Mouse (Mus musculus): ENCODE measurements around the gene Sec14l4. TPM values are rescaled to one million over a fixed set of nuclear protein-coding genes. Genes with fewer than 3 reads are reported as not detected.
"Not testable (repeated sequence)": the region's sequence is repeated elsewhere in the genome, so short reads cannot be mapped to it uniquely, and the experiment has no call there.

The Sec14l4 gene
- polyA plus RNA-seq, 1 experiment: not detected

- H3K36me3 ChIP-seq (ENCODE audit: control insufficient read depth, insufficient read depth): no peaks in the 10 kb centered on the region
- H3ac ChIP-seq (ENCODE audit: control insufficient read depth, insufficient read length): no peak overlapping the region
- no peak overlapping the region for H3K4me2 ChIP-seq (ENCODE audit: low read depth)
- no peaks in the 10 kb centered on the region for H3K79me2 ChIP-seq (ENCODE audit: control insufficient read depth, insufficient read depth)
- no peak overlapping the region for H3K4me3 ChIP-seq
- TF ChIP-seq TCF3 (IDR thresholded peaks at IDR 0.05; ENCODE audit: insufficient read length, low read depth): no peak
- no peak for TF ChIP-seq CEBPB (IDR thresholded peaks at IDR 0.05; ENCODE audit: insufficient read depth, poor library complexity, severe bottlenecking)
- no peak for TF ChIP-seq POLR2AphosphoS2 (IDR thresholded peaks at IDR 0.05; ENCODE audit: insufficient read length, low read depth)
- H3K27me3 ChIP-seq (ENCODE audit: control insufficient read depth, insufficient read depth, insufficient read length): peaks cover 8% of the 10 kb centered on the region
Measured at GRCm38 (mm10) chr11:4005220-4005805, 25.9 kb upstream of the Sec14l4 start.

GRCm38 (mm10) chr11:4006462-4006861 is 24.8 kb upstream of the Sec14l4 start:
- H3ac ChIP-seq (ENCODE audit: control insufficient read depth, insufficient read length): no peak overlapping the region
- no peak overlapping the region for H3K4me3 ChIP-seq
- H3K4me2 ChIP-seq (ENCODE audit: low read depth): no peak overlapping the region
- H3K36me3 ChIP-seq (ENCODE audit: control insufficient read depth, insufficient read depth): no peaks in the 10 kb centered on the region
- no peaks in the 10 kb centered on the region for H3K79me2 ChIP-seq (ENCODE audit: control insufficient read depth, insufficient read depth)
- H3K27me3 ChIP-seq (ENCODE audit: control insufficient read depth, insufficient read depth, insufficient read length): peaks cover 8% of the 10 kb centered on the region
- TF ChIP-seq MYOD1 (IDR thresholded peaks at IDR 0.05; ENCODE audit: control insufficient read depth in 1 of 3, insufficient read length in 2 of 3, low read depth in 2 of 3) (no peak), TCF12 (IDR thresholded peaks at IDR 0.05; ENCODE audit: insufficient read depth, poor library complexity, severe bottlenecking) (no peak), MAX (IDR thresholded peaks at IDR 0.05; ENCODE audit: low read depth) (no peak), POLR2A (IDR thresholded peaks at IDR 0.05; ENCODE audit: insufficient read length, low read depth) (no peak), SRF (IDR thresholded peaks at IDR 0.05; ENCODE audit: control insufficient read depth, insufficient read length, low read depth) (no peak), CEBPB (IDR thresholded peaks at IDR 0.05; ENCODE audit: insufficient read depth, poor library complexity, severe bottlenecking) (no peak), TCF3 (IDR thresholded peaks at IDR 0.05; ENCODE audit: insufficient read length, low read depth) (no peak), USF1 (IDR thresholded peaks at IDR 0.05; ENCODE audit: low read depth) (no peak), MYOG (IDR thresholded peaks at IDR 0.05; ENCODE audit: control insufficient read depth in 1 of 3, insufficient read depth in 1 of 3, insufficient read length in 2 of 3, low read depth in 2 of 3) (no peak), E2F4 (IDR thresholded peaks at IDR 0.05; ENCODE audit: insufficient read depth) (no peak)

GRCm38 (mm10) chr11:4012616-4013015 is 18.6 kb upstream of the Sec14l4 start:
- Histone ChIP-seq H3K27me3 (ENCODE audit: control insufficient read depth, insufficient read depth, insufficient read length) (no peaks in the 10 kb centered on the region), H3ac (ENCODE audit: control insufficient read depth, insufficient read length) (no peak overlapping the region), H3K4me3 (no peak overlapping the region), H3K79me2 (ENCODE audit: control insufficient read depth, insufficient read depth) (no peaks in the 10 kb centered on the region), H3K4me2 (ENCODE audit: low read depth) (no peak overlapping the region), H3K36me3 (ENCODE audit: control insufficient read depth, insufficient read depth) (no peaks in the 10 kb centered on the region)
- TF ChIP-seq SRF (IDR thresholded peaks at IDR 0.05; ENCODE audit: control insufficient read depth, insufficient read length, low read depth): no peak
- TF ChIP-seq POLR2AphosphoS2 (IDR thresholded peaks at IDR 0.05; ENCODE audit: insufficient read length, low read depth): no peak
- TF ChIP-seq MYOG (IDR thresholded peaks at IDR 0.05; ENCODE audit: control insufficient read depth in 1 of 3, insufficient read depth in 1 of 3, insufficient read length in 2 of 3, low read depth in 2 of 3): no peak
- no peak for TF ChIP-seq REST (IDR thresholded peaks at IDR 0.05; ENCODE audit: insufficient read depth, insufficient read length)
- no peak for TF ChIP-seq CEBPB (IDR thresholded peaks at IDR 0.05; ENCODE audit: insufficient read depth, poor library complexity, severe bottlenecking)
- TF ChIP-seq MAX (IDR thresholded peaks at IDR 0.05; ENCODE audit: low read depth): no peak
- no peak for TF ChIP-seq E2F4 (IDR thresholded peaks at IDR 0.05; ENCODE audit: insufficient read depth)
- TF ChIP-seq MYOD1 (IDR thresholded peaks at IDR 0.05; ENCODE audit: control insufficient read depth in 1 of 3, insufficient read length in 2 of 3, low read depth in 2 of 3): no peak
- no peak for TF ChIP-seq TCF3 (IDR thresholded peaks at IDR 0.05; ENCODE audit: insufficient read length, low read depth)

GRCm38 (mm10) chr11:4015796-4016195 is 15.5 kb upstream of the Sec14l4 start:
- not testable (repeated sequence) for H3K4me3 ChIP-seq; H3ac ChIP-seq (ENCODE audit: control insufficient read depth, insufficient read length); H3K36me3 ChIP-seq (ENCODE audit: control insufficient read depth, insufficient read depth); H3K79me2 ChIP-seq (ENCODE audit: control insufficient read depth, insufficient read depth); H3K4me2 ChIP-seq (ENCODE audit: low read depth); H3K27me3 ChIP-seq (ENCODE audit: control insufficient read depth, insufficient read depth, insufficient read length)

GRCm38 (mm10) chr11:4022111-4022510 is 9.2 kb upstream of the Sec14l4 start:
- not testable (repeated sequence) for H3K4me3 ChIP-seq; H3ac ChIP-seq (ENCODE audit: control insufficient read depth, insufficient read length); H3K36me3 ChIP-seq (ENCODE audit: control insufficient read depth, insufficient read depth); H3K4me2 ChIP-seq (ENCODE audit: low read depth); H3K79me2 ChIP-seq (ENCODE audit: control insufficient read depth, insufficient read depth)
- peaks cover 33% of the 10 kb centered on the region for H3K27me3 ChIP-seq (ENCODE audit: control insufficient read depth, insufficient read depth, insufficient read length)

GRCm38 (mm10) chr11:4023321-4023720 is 7.9 kb upstream of the Sec14l4 start:
- H3K4me3 ChIP-seq: no peak overlapping the region
- H3K27me3 ChIP-seq (ENCODE audit: control insufficient read depth, insufficient read depth, insufficient read length): peaks cover 35% of the 10 kb centered on the region
- no peak overlapping the region for H3K4me2 ChIP-seq (ENCODE audit: low read depth)
- TF ChIP-seq TCF12 (IDR thresholded peaks at IDR 0.05; ENCODE audit: insufficient read depth, poor library complexity, severe bottlenecking): no peak
- no peak for TF ChIP-seq MYOD1 (IDR thresholded peaks at IDR 0.05; ENCODE audit: control insufficient read depth in 1 of 3, insufficient read length in 2 of 3, low read depth in 2 of 3)
- TF ChIP-seq TCF3 (IDR thresholded peaks at IDR 0.05; ENCODE audit: insufficient read length, low read depth): no peak
- no peak for TF ChIP-seq POLR2A (IDR thresholded peaks at IDR 0.05; ENCODE audit: insufficient read length, low read depth)
- no peak for TF ChIP-seq MAX (IDR thresholded peaks at IDR 0.05; ENCODE audit: low read depth)
- no peak for TF ChIP-seq REST (IDR thresholded peaks at IDR 0.05; ENCODE audit: insufficient read depth, insufficient read length)
- no peak for TF ChIP-seq USF1 (IDR thresholded peaks at IDR 0.05; ENCODE audit: low read depth)
- no peak for TF ChIP-seq MYOG (IDR thresholded peaks at IDR 0.05; ENCODE audit: control insufficient read depth in 1 of 3, insufficient read depth in 1 of 3, insufficient read length in 2 of 3, low read depth in 2 of 3)
- TF ChIP-seq E2F4 (IDR thresholded peaks at IDR 0.05; ENCODE audit: insufficient read depth): no peak
- TF ChIP-seq POLR2AphosphoS2 (IDR thresholded peaks at IDR 0.05; ENCODE audit: insufficient read length, low read depth): no peak
- TF ChIP-seq SRF (IDR thresholded peaks at IDR 0.05; ENCODE audit: control insufficient read depth, insufficient read length, low read depth): no peak
- H3K79me2 ChIP-seq (ENCODE audit: control insufficient read depth, insufficient read depth): no peaks in the 10 kb centered on the region
- no peaks in the 10 kb centered on the region for H3K36me3 ChIP-seq (ENCODE audit: control insufficient read depth, insufficient read depth)
- no peak overlapping the region for H3ac ChIP-seq (ENCODE audit: control insufficient read depth, insufficient read length)

Data from myocyte (in vitro differentiated cells).